ENCODE assay signal across 9 mouse cellular contexts in the genomic region with DNA sequence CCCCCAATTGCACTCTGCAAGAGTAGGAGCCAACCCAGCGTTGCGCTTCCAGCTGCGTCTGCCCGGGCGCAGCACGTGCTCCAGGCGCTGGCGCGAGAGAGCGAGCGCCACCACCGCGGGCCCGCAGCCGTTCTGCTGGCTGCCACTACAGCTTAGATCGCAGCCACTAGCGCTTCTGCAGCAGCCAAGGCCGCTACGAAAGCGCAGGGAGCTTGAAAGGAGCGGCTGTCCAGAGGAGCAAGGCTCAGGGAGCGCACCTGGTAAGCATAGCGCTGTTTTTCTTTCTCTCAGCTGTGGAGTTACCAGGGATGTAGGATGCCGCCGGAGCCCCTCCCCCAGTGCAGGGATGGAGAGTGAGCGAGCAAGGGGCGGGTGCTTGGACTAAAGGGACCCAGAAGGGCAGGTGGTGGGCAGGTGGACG. TPM values are rescaled to one million over a fixed set of nuclear protein-coding genes. Genes with fewer than 3 reads are reported as not detected.
DNase-seq lines count a peak whose midpoint lies in the region; ATAC-seq and TF ChIP-seq lines count a peak whose summit lies in the region.
"Had no signal": no experiment of that assay in that cellular context is flagged by ENCODE, and none has a peak within 500 bp of the region (broad histone marks: within the 10 kb centered on the region; RNA-seq: fewer than 3 reads in every experiment).

No protein-coding gene starts in this region.

- H3K36me3 ChIP-seq in E14TG2a.4 (ENCODE audit: insufficient read depth, low read length) = no peaks in the 10 kb centered on the region
- H3K36me3 ChIP-seq in forebrain, embryonic 12.5 days (replicated peaks) = no peaks in the 10 kb centered on the region

- peak; percentile 3 for DNase-seq in adrenal gland, postnatal 25 days
- no peak for DNase-seq in adrenal gland, adult (ENCODE audit: inconsistent age in 2 of 2, low spot score in 1 of 2)
- DNase-seq in layer of hippocampus, postnatal 10 days (ENCODE audit: low spot score in 2 of 2) = peak; percentile 63 to 74
- DNase-seq in neural tube, embryonic 10.5 days (ENCODE audit: extremely low spot score, low spot score) = peak; percentile 45
- no peak for DNase-seq in MN1 (ENCODE audit: low spot score)
- DNase-seq in lung, adult 2 months = no peak

- ATAC-seq in forebrain, embryonic 12.5 days (ENCODE audit: low FRiP score) = peak; percentile 95

- under 1% methylated on average over 28 of the region's 28 CpGs for WGBS in forebrain, embryonic 12.5 days
- WGBS in lung, adult 2 months = 2% methylated on average over 28 of the region's 28 CpGs

- no peak for TF ChIP-seq CTCF in E14TG2a.4 (conservative IDR thresholded peaks at IDR 0.05; ENCODE audit: low read length)
- TF ChIP-seq CTCF in lung, adult 2 months (IDR thresholded peaks at IDR 0.05; ENCODE audit: insufficient read depth, low read length) = no peak

- no peak overlapping the region for H3K27ac ChIP-seq in forebrain, embryonic 12.5 days

- H3K4me3 ChIP-seq in E14TG2a.4 (replicated peaks; ENCODE audit: low read length) = peak overlapping the region; percentile 65
- peak overlapping the region; percentile 44 for H3K4me3 ChIP-seq in forebrain, embryonic 12.5 days (replicated peaks)
- H3K4me3 ChIP-seq in lung, adult 2 months (replicated peaks; ENCODE audit: extremely low read depth, low read depth, low read length) = no peak overlapping the region

- no peak for TF ChIP-seq POLR2A in lung, adult 2 months (IDR thresholded peaks at IDR 0.05; ENCODE audit: borderline replicate concordance, extremely low read depth, low read depth, low read length)

- peak overlapping the region; percentile 59 for H3K9ac ChIP-seq in forebrain, embryonic 12.5 days

- no peaks in the 10 kb centered on the region for H3K9me3 ChIP-seq in E14TG2a.4 (ENCODE audit: low read length)
- no peaks in the 10 kb centered on the region for H3K9me3 ChIP-seq in forebrain, embryonic 12.5 days

- H3K27me3 ChIP-seq in E14TG2a.4 (ENCODE audit: insufficient read depth, low read length) = peaks cover 34% of the 10 kb centered on the region
- peaks cover 26% of the 10 kb centered on the region for H3K27me3 ChIP-seq in forebrain, embryonic 12.5 days

- 0 out of 2 replicates have a peak, but pooled peaks cover 3% of the 10 kb centered on the region for H3K4me1 ChIP-seq in E14TG2a.4 (replicated peaks; ENCODE audit: low read depth, low read length)
- H3K4me1 ChIP-seq in forebrain, embryonic 12.5 days = peaks cover 9% of the 10 kb centered on the region; the same call in 1 of the 2 replicates
- H3K4me1 ChIP-seq in lung, adult 2 months (ENCODE audit: control insufficient read depth, insufficient read depth, low read length) = no peaks in the 10 kb centered on the region

- peak overlapping the region; percentile 65 for H3K4me2 ChIP-seq in forebrain, embryonic 12.5 days

RNA-seq across cellular contexts. Expression of gene Grm5, which starts 0.3 kb away (rescaled TPM):
- not detected in 2 replicates for total RNA-seq in adrenal gland, postnatal 25 days (2021)
- polyA plus RNA-seq in forebrain, embryonic 12.5 days (2016; fragmentation: Nextera tagmentation; extraction: Ambion mirVana) = 0.95 and 1.0 TPM in 2 replicates
- 100 to 1,000 TPM; 235 to 237 TPM for total RNA-seq in layer of hippocampus, postnatal 10 days (2021)
- polyA plus RNA-seq in lung, adult 2 months (2012; rRNA removed) = 0.02 TPM in 1 of 2 replicates, not detected in the other
- polyA plus RNA-seq: gonadal fat pad, adult 2 months had no signal

Comparison
In these comparisons a context has a peak if more than half of its experiments do, and no peak if none do; other contexts are left out.
1. DNase-seq: peak in adrenal gland, postnatal 25 days (single experiment), layer of hippocampus, postnatal 10 days (2 of 2) and neural tube, embryonic 10.5 days (single experiment); none in adrenal gland, adult (0 of 2), MN1 (single experiment) and lung, adult 2 months (single experiment).
2. RNA of gene Grm5, which starts 0.3 kb away (total RNA-seq): 235 to 237 TPM in layer of hippocampus, postnatal 10 days; not detected in adrenal gland, postnatal 25 days; every median in the first group is over 100 times any median in the second.